Mouse (Mus musculus) CH12.LX (cell line): ENCODE data around the gene Hipk1.

Experiments
- CHD2 ChIP-seq: IDR thresholded peaks from 2 replicates; pipeline ENCODE4 v1.6.1; 2011; ENCODE audit warnings: low read length, improper control_type of control experiment
- CTCF ChIP-seq, 2 experiments: IDR thresholded peaks in 1 of 2; conservative IDR thresholded peaks in 1 of 2; 2 replicates each; pipeline ENCODE4 v1.5.1; 2011 to 2012; ENCODE audit warnings: low read depth in 2 of 2, low read length in 2 of 2, improper control_type of control experiment in 1 of 2, inconsistent platforms in 1 of 2, mild to moderate bottlenecking in 1 of 2, moderate library complexity in 1 of 2
- EP300 ChIP-seq: IDR thresholded peaks from 2 replicates; pipeline ENCODE4 v1.6.1; 2011; ENCODE audit warnings: low read length, improper control_type of control experiment
- MAX ChIP-seq: IDR thresholded peaks from 2 replicates; pipeline ENCODE4 v1.6.1; 2011; ENCODE audit warnings: low read length, improper control_type of control experiment
- MEF2A ChIP-seq: IDR thresholded peaks from 2 replicates; pipeline ENCODE4 v1.6.1; 2014; ENCODE audit warnings: low read depth, mild to moderate bottlenecking, inconsistent platforms, low read length, improper control_type of control experiment, borderline replicate concordance
- NELFE ChIP-seq: IDR thresholded peaks from 2 replicates; pipeline ENCODE4 v1.6.1; 2011; ENCODE audit warnings: low read depth, low read length, improper control_type of control experiment
- PAX5 ChIP-seq: IDR thresholded peaks from 2 replicates; pipeline ENCODE4 v1.6.1; 2012; ENCODE audit warnings: low read length, inconsistent platforms, mixed read lengths
- POLR2A ChIP-seq: IDR thresholded peaks from 2 replicates; pipeline ENCODE4 v1.6.1; 2011; ENCODE audit warnings: low read depth, mild to moderate bottlenecking, improper control_type of control experiment, low read length
- POLR2AphosphoS2 ChIP-seq: IDR thresholded peaks from 2 replicates; pipeline ENCODE4 v1.6.1; 2011; ENCODE audit warnings: low read depth, low read length, improper control_type of control experiment
- TBP ChIP-seq: conservative IDR thresholded peaks from 2 replicates; pipeline ENCODE4 v1.6.1; 2011; ENCODE audit warnings: low read depth, low read length, improper control_type of control experiment
- ZC3H11A ChIP-seq: IDR thresholded peaks from 2 replicates; pipeline ENCODE4 v1.6.1; 2012; ENCODE audit warnings: low read depth, mild to moderate bottlenecking, inconsistent platforms, low read length, improper control_type of control experiment
- ZNF384 ChIP-seq: IDR thresholded peaks from 2 replicates; pipeline ENCODE4 v1.6.1; 2012; ENCODE audit warnings: low read depth, low read length, improper control_type of control experiment, inconsistent platforms

GRCm38 (mm10) chr3:103810967-103811366 lies 19.6 kb upstream of the Hipk1 start:
- TF ChIP-seq CTCF (conservative IDR thresholded peaks at IDR 0.05 in 1 of 2, IDR thresholded peaks at IDR 0.05 in 1 of 2; ENCODE audit: low read depth in 2 of 2, low read length in 2 of 2), result no peak
- no peak for TF ChIP-seq MEF2A
- no peak for TF ChIP-seq ZNF384
- no peak for TF ChIP-seq POLR2A
- no peak for TF ChIP-seq POLR2AphosphoS2
- no peak for TF ChIP-seq NELFE
- no peak for TF ChIP-seq CHD2
- no peak for TF ChIP-seq ZC3H11A
- TF ChIP-seq EP300, result no peak
- no peak for TF ChIP-seq PAX5
- no peak for TF ChIP-seq MAX
- TF ChIP-seq TBP, result no peak
